Mouse (Mus musculus) cerebellum, adult 9-10 months (tissue): ENCODE results near the gene Fibp.
A peak's percentile ranks its signal among the peaks of the same experiment; 100 is the strongest.

Source experiments
- DNase-seq: peaks from one replicate; pipeline ENCODE4 v3.0.0; 2022

The Fibp gene

GRCm38 (mm10) chr19:5460465-5460911 is at the start of gene Fibp:
Gene Fibp, plus strand, starts transcription at chr19:5460615.
- peak; percentile 86 for DNase-seq

GRCm38 (mm10) chr19:5410641-5411040 is 49.8 kb upstream of the Fibp start:
- DNase-seq, result no peak

- DNase-seq, result no peak
These were observed 48.5 kb upstream of the Fibp start for GRCm38 (mm10) chr19:5411961-5412360.

GRCm38 (mm10) chr19:5413840-5414239 is 46.6 kb upstream of the Fibp start:
- DNase-seq, result no peak

- no peak for DNase-seq
These were observed 45.9 kb upstream of the Fibp start for GRCm38 (mm10) chr19:5414534-5414957.

GRCm38 (mm10) chr19:5418750-5419466 is 41.5 kb upstream of the Fibp start:
- no peak for DNase-seq

- DNase-seq, result no peak
These were observed 40.8 kb upstream of the Fibp start for GRCm38 (mm10) chr19:5419630-5420029.

GRCm38 (mm10) chr19:5420579-5420978 is 39.8 kb upstream of the Fibp start:
- DNase-seq, result no peak

- DNase-seq, result no peak
These were observed 38.6 kb upstream of the Fibp start for GRCm38 (mm10) chr19:5421784-5422183.

GRCm38 (mm10) chr19:5422267-5422666 is 38.1 kb upstream of the Fibp start:
- DNase-seq, result peak; percentile 63

GRCm38 (mm10) chr19:5422895-5423443 is 37.4 kb upstream of the Fibp start:
- no peak for DNase-seq

GRCm38 (mm10) chr19:5423561-5423960 is 36.9 kb upstream of the Fibp start:
- DNase-seq, result peak; percentile 61

- DNase-seq, result peak; percentile 82
These were observed 36.2 kb upstream of the Fibp start for GRCm38 (mm10) chr19:5424092-5424781.

- DNase-seq, result peak; percentile 92
These were observed 35.4 kb upstream of the Fibp start, which contains the start of the genes Drap1 and AI837181 for GRCm38 (mm10) chr19:5424782-5425741. Gene Drap1, minus strand, starts transcription at chr19:5424979. Gene AI837181, plus strand, starts transcription at chr19:5425144.

- DNase-seq, result peak; percentile 67
These were observed 34.4 kb upstream of the Fibp start for GRCm38 (mm10) chr19:5425906-5426565.

GRCm38 (mm10) chr19:5426640-5427290 is 33.6 kb upstream of the Fibp start:
- no peak for DNase-seq

- DNase-seq, result peak; percentile 64
These were observed 32.3 kb upstream of the Fibp start for GRCm38 (mm10) chr19:5428083-5428482.

- DNase-seq, result no peak
These were observed 31.2 kb upstream of the Fibp start for GRCm38 (mm10) chr19:5429219-5429618.

- DNase-seq, result peak; percentile 72
These were observed 30.6 kb upstream of the Fibp start for GRCm38 (mm10) chr19:5429806-5430205.

GRCm38 (mm10) chr19:5430408-5430807 is 30.0 kb upstream of the Fibp start:
- DNase-seq, result no peak

GRCm38 (mm10) chr19:5431911-5432464 is 28.4 kb upstream of the Fibp start:
- no peak for DNase-seq
